In the genomic region with DNA sequence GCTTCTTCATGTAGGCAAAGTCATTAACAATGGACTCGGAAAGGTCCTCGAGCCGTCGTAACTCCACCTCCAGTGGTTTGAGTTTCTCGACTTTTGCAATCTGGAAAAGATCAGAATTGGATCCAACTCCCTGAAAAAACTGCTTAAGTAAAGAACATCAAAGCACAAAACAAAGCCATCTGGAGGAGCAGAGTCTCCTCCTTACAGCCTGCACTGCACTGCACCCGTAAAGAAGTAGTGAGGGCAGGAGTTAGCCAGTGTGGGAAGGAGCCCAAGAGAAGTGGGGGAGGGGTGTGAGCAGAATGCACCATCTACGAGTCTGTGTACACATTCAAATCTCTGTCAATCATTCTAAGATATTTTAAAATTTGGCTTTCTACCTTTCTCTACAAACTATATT, we compare ENCODE assay signal across 19 mouse cellular contexts. TPM values are rescaled to one million over a fixed set of nuclear protein-coding genes. Genes with fewer than 3 reads are reported as not detected.
DNase-seq lines count a peak whose midpoint lies in the region; ATAC-seq and TF ChIP-seq lines count a peak whose summit lies in the region.
"Had no signal": no experiment of that assay in that cellular context is flagged by ENCODE, and none has a peak within 500 bp of the region (broad histone marks: within the 10 kb centered on the region; RNA-seq: fewer than 3 reads in every experiment).

No protein-coding gene starts in this region.

- WGBS in limb, embryonic 12.5 days, result 24% methylated on average over 7 of the region's 7 CpGs
- 48% methylated on average over 7 of the region's 7 CpGs for WGBS in limb, embryonic 10.5 days
- WGBS in embryonic facial prominence, embryonic 13.5 days, result 34% methylated on average over 7 of the region's 7 CpGs
- 28% methylated on average over 7 of the region's 7 CpGs for WGBS in limb, embryonic 13.5 days
- WGBS in forebrain, embryonic 14.5 days, result 84% methylated on average over 7 of the region's 7 CpGs
- 66% methylated on average over 7 of the region's 7 CpGs for WGBS in heart, adult 2 months

- H3K36me3 ChIP-seq in limb, embryonic 12.5 days, result peaks cover 42% of the 10 kb centered on the region
- H3K36me3 ChIP-seq in limb, embryonic 10.5 days, result peaks cover 61% of the 10 kb centered on the region
- peaks cover 20% of the 10 kb centered on the region for H3K36me3 ChIP-seq in embryonic facial prominence, embryonic 13.5 days
- peaks cover 48% of the 10 kb centered on the region for H3K36me3 ChIP-seq in limb, embryonic 13.5 days
- peaks cover 32% of the 10 kb centered on the region for H3K36me3 ChIP-seq in forebrain, embryonic 14.5 days (ENCODE audit: control insufficient read depth, insufficient read depth, low read length)
- H3K36me3 ChIP-seq in heart, adult 2 months (ENCODE audit: control insufficient read depth, insufficient read depth, low read length), result peaks cover 27% of the 10 kb centered on the region

- no peak for TF ChIP-seq POLR2A in heart, adult 2 months (IDR thresholded peaks at IDR 0.05; ENCODE audit: insufficient read depth, low read depth, low read length)

- intact Hi-C loops in heart, adult 2 months (cut with DNase I), result loop anchor here (5.0 to 10.0 kb wide), 2 partner anchors 303 to 481 kb away; partner anchors contain the start of genes Erg28 and Ttll5

- 0 out of 2 replicates have a peak overlapping the region, but pooled peaks have one; percentile 13 for H3K27ac ChIP-seq in limb, embryonic 12.5 days
- no peak overlapping the region for H3K27ac ChIP-seq in limb, embryonic 10.5 days
- 0 out of 2 replicates have a peak overlapping the region, but pooled peaks have one; percentile 3 for H3K27ac ChIP-seq in embryonic facial prominence, embryonic 13.5 days
- H3K27ac ChIP-seq in limb, embryonic 13.5 days, result no peak overlapping the region
- H3K27ac ChIP-seq in forebrain, embryonic 14.5 days (ENCODE audit: low read depth, low read length), result no peak overlapping the region
- H3K27ac ChIP-seq in heart, adult 2 months, result no peak overlapping the region
- H3K27ac ChIP-seq: forebrain, embryonic 13.5 days; hindbrain, embryonic 10.5 days; hindbrain, embryonic 14.5 days; intestine, embryonic 15.5 days had no signal

- H3K79me2 ChIP-seq in heart, adult 2 months (replicated peaks; ENCODE audit: control insufficient read depth, insufficient read depth, low read length), result no peaks in the 10 kb centered on the region; the same call in 1 of the 2 replicates

- no peak overlapping the region for H3K4me3 ChIP-seq in limb, embryonic 12.5 days (replicated peaks)
- no peak overlapping the region for H3K4me3 ChIP-seq in limb, embryonic 10.5 days
- no peak overlapping the region for H3K4me3 ChIP-seq in embryonic facial prominence, embryonic 13.5 days
- no peak overlapping the region for H3K4me3 ChIP-seq in limb, embryonic 13.5 days
- H3K4me3 ChIP-seq in forebrain, embryonic 14.5 days (ENCODE audit: low read depth, low read length), result no peak overlapping the region
- no peak overlapping the region for H3K4me3 ChIP-seq in heart, adult 2 months
- H3K4me3 ChIP-seq: forebrain, embryonic 13.5 days; heart, embryonic 12.5 days; hindbrain, embryonic 10.5 days; intestine, embryonic 15.5 days had no signal

- TF ChIP-seq CTCF in heart, adult 2 months (IDR thresholded peaks at IDR 0.05), result no peak

- no peak overlapping the region for H3K9ac ChIP-seq in limb, embryonic 12.5 days (replicated peaks)
- no peak overlapping the region for H3K9ac ChIP-seq in embryonic facial prominence, embryonic 13.5 days
- no peak overlapping the region for H3K9ac ChIP-seq in limb, embryonic 13.5 days
- no peak overlapping the region for H3K9ac ChIP-seq in forebrain, embryonic 14.5 days (ENCODE audit: low read length)
- no peak overlapping the region for H3K9ac ChIP-seq in heart, adult 2 months (ENCODE audit: low read depth, low read length)
- H3K9ac ChIP-seq: forebrain, embryonic 13.5 days; heart, embryonic 12.5 days; hindbrain, embryonic 14.5 days; intestine, embryonic 15.5 days had no signal

- no peaks in the 10 kb centered on the region for H3K27me3 ChIP-seq in limb, embryonic 12.5 days
- no peaks in the 10 kb centered on the region for H3K27me3 ChIP-seq in limb, embryonic 10.5 days (ENCODE audit: low read depth, poor library complexity, severe bottlenecking)
- H3K27me3 ChIP-seq in embryonic facial prominence, embryonic 13.5 days, result no peaks in the 10 kb centered on the region
- no peaks in the 10 kb centered on the region for H3K27me3 ChIP-seq in limb, embryonic 13.5 days
- H3K27me3 ChIP-seq in forebrain, embryonic 14.5 days (replicated peaks; ENCODE audit: control insufficient read depth, insufficient read depth, low read length), result no peaks in the 10 kb centered on the region
- H3K27me3 ChIP-seq in heart, adult 2 months (ENCODE audit: control insufficient read depth, insufficient read depth, low read length), result no peaks in the 10 kb centered on the region
- H3K27me3 ChIP-seq: CH12.LX; forebrain, embryonic 13.5 days; heart, embryonic 12.5 days; intestine, embryonic 15.5 days had no signal

- peaks cover 12% of the 10 kb centered on the region for H3K4me1 ChIP-seq in limb, embryonic 12.5 days (replicated peaks)
- peaks cover 16% of the 10 kb centered on the region; the same call in 1 of the 2 replicates for H3K4me1 ChIP-seq in limb, embryonic 10.5 days
- H3K4me1 ChIP-seq in embryonic facial prominence, embryonic 13.5 days, result peaks cover 11% of the 10 kb centered on the region
- H3K4me1 ChIP-seq in limb, embryonic 13.5 days, result peaks cover 17% of the 10 kb centered on the region
- H3K4me1 ChIP-seq in forebrain, embryonic 14.5 days (ENCODE audit: control insufficient read depth, insufficient read depth, low read length), result no peaks in the 10 kb centered on the region
- peaks cover 14% of the 10 kb centered on the region for H3K4me1 ChIP-seq in heart, adult 2 months (ENCODE audit: control insufficient read depth, insufficient read depth, low read length)

- no peaks in the 10 kb centered on the region for H3K9me3 ChIP-seq in limb, embryonic 12.5 days
- no peaks in the 10 kb centered on the region for H3K9me3 ChIP-seq in limb, embryonic 10.5 days (replicated peaks)
- no peaks in the 10 kb centered on the region for H3K9me3 ChIP-seq in embryonic facial prominence, embryonic 13.5 days
- H3K9me3 ChIP-seq in limb, embryonic 13.5 days, result no peaks in the 10 kb centered on the region
- no peaks in the 10 kb centered on the region for H3K9me3 ChIP-seq in forebrain, embryonic 14.5 days (replicated peaks; ENCODE audit: control insufficient read depth, low read length)
- H3K9me3 ChIP-seq: forebrain, embryonic 13.5 days; heart, embryonic 12.5 days; hindbrain, embryonic 10.5 days; intestine, embryonic 15.5 days had no signal

- no peak for TF ChIP-seq EP300 in heart, adult 2 months (IDR thresholded peaks at IDR 0.05; ENCODE audit: insufficient read depth, low read depth, low read length)

- no peak overlapping the region for H3K4me2 ChIP-seq in limb, embryonic 12.5 days
- H3K4me2 ChIP-seq in embryonic facial prominence, embryonic 13.5 days, result 0 out of 2 replicates have a peak overlapping the region, but pooled peaks have one; percentile 19
- H3K4me2 ChIP-seq in limb, embryonic 13.5 days (replicated peaks), result no peak overlapping the region
- H3K4me2 ChIP-seq in forebrain, embryonic 14.5 days (ENCODE audit: low read length), result no peak overlapping the region
- H3K4me2 ChIP-seq: forebrain, embryonic 13.5 days; heart, embryonic 12.5 days; hindbrain, embryonic 14.5 days; intestine, embryonic 15.5 days had no signal

- ATAC-seq in limb, embryonic 12.5 days (ENCODE audit: insufficient number of reproducible peaks, insufficient read depth, low FRiP score, low TSS enrichment, low read depth), result peak; percentile 37; the same call in 1 of the 2 replicates
- no peak for ATAC-seq in embryonic facial prominence, embryonic 13.5 days (ENCODE audit: insufficient number of reproducible peaks, insufficient read depth, low FRiP score, low TSS enrichment, low read depth)
- ATAC-seq in limb, embryonic 13.5 days (ENCODE audit: low FRiP score, low read depth), result peak; percentile 76; the same call in 1 of the 2 replicates
- no peak for ATAC-seq in forebrain, embryonic 14.5 days
- ATAC-seq: forebrain, embryonic 13.5 days; intestine, embryonic 15.5 days had no signal

- DNase-seq in limb, embryonic 10.5 days (ENCODE audit: low spot score), result no peak
- no peak for DNase-seq in forebrain, embryonic 14.5 days (ENCODE audit: low spot score)
- no peak for DNase-seq in heart, adult 2 months
- DNase-seq in ovary, postnatal 36 days (ENCODE audit: low spot score), result no peak
- DNase-seq: adrenal gland, adult 8-10 months; adrenal gland, postnatal 36 days; cerebellum, adult 11-12 months; cerebellum, adult 9-10 months; cerebellum, postnatal 25 days; gastrocnemius, postnatal 10 days had no signal

RNA-seq across cellular contexts. Expression of gene Nek9, which starts 5.1 kb away (rescaled TPM):
- polyA plus RNA-seq in limb, embryonic 12.5 days (2016; fragmentation: Nextera tagmentation; extraction: Ambion mirVana), result 31.1 and 39.1 TPM in 2 replicates
- polyA plus RNA-seq in limb, embryonic 10.5 days (2016; fragmentation: Nextera tagmentation; extraction: Ambion mirVana), result 26.0 and 29.9 TPM in 2 replicates
- polyA plus RNA-seq in embryonic facial prominence, embryonic 13.5 days (2015; fragmentation: Nextera tagmentation; extraction: Ambion mirVana), result 26.4 and 28.7 TPM in 2 replicates
- polyA plus RNA-seq in limb, embryonic 13.5 days (2015; fragmentation: Nextera tagmentation; extraction: Ambion mirVana), result 25.4 and 29.1 TPM in 2 replicates
- 9.5 and 10.4 TPM in 2 replicates for polyA plus RNA-seq in forebrain, embryonic 14.5 days (2014; fragmentation: Nextera tagmentation; extraction: Ambion mirVana)
- 100 to 1,000 TPM; 107 to 116 TPM for total RNA-seq in heart, adult 2 months (2021)
- polyA plus RNA-seq in heart, adult 2 months (2012; rRNA removed), result 41.6 and 74.4 TPM in 2 replicates

RNA-seq across cellular contexts. Expression of gene Tmed10, which starts 30.4 kb away (rescaled TPM):
- 264 and 268 TPM in 2 replicates for polyA plus RNA-seq in limb, embryonic 12.5 days (2016; fragmentation: Nextera tagmentation; extraction: Ambion mirVana)
- 264 and 277 TPM in 2 replicates for polyA plus RNA-seq in limb, embryonic 10.5 days (2016; fragmentation: Nextera tagmentation; extraction: Ambion mirVana)
- polyA plus RNA-seq in embryonic facial prominence, embryonic 13.5 days (2015; fragmentation: Nextera tagmentation; extraction: Ambion mirVana), result 298 and 306 TPM in 2 replicates
- 320 and 322 TPM in 2 replicates for polyA plus RNA-seq in limb, embryonic 13.5 days (2015; fragmentation: Nextera tagmentation; extraction: Ambion mirVana)
- polyA plus RNA-seq in forebrain, embryonic 14.5 days (2014; fragmentation: Nextera tagmentation; extraction: Ambion mirVana), result 194 and 212 TPM in 2 replicates
- 100 to 1,000 TPM; 164 to 186 TPM for total RNA-seq in heart, adult 2 months (2021)
- 108 and 130 TPM in 2 replicates for polyA plus RNA-seq in heart, adult 2 months (2012; rRNA removed)

RNA-seq across cellular contexts. Expression of gene Zc2hc1c, which starts 55.9 kb away (rescaled TPM):
- 0.97 and 1.1 TPM in 2 replicates for polyA plus RNA-seq in limb, embryonic 12.5 days (2016; fragmentation: Nextera tagmentation; extraction: Ambion mirVana)
- 0.68 and 0.91 TPM in 2 replicates for polyA plus RNA-seq in limb, embryonic 10.5 days (2016; fragmentation: Nextera tagmentation; extraction: Ambion mirVana)
- 0.70 and 0.87 TPM in 2 replicates for polyA plus RNA-seq in embryonic facial prominence, embryonic 13.5 days (2015; fragmentation: Nextera tagmentation; extraction: Ambion mirVana)
- polyA plus RNA-seq in limb, embryonic 13.5 days (2015; fragmentation: Nextera tagmentation; extraction: Ambion mirVana), result 1.0 and 1.2 TPM in 2 replicates
- 0.95 and 1.4 TPM in 2 replicates for polyA plus RNA-seq in forebrain, embryonic 14.5 days (2014; fragmentation: Nextera tagmentation; extraction: Ambion mirVana)
- total RNA-seq in heart, adult 2 months (2021), result 1 to 10 TPM; 2.2 to 2.6 TPM
- 1.0 and 1.1 TPM in 2 replicates for polyA plus RNA-seq in heart, adult 2 months (2012; rRNA removed)

RNA-seq across cellular contexts. Expression of gene Acyp1, which starts 56.0 kb away (rescaled TPM):
- polyA plus RNA-seq in limb, embryonic 12.5 days (2016; fragmentation: Nextera tagmentation; extraction: Ambion mirVana), result 58.6 and 62.8 TPM in 2 replicates
- 47.2 and 54.2 TPM in 2 replicates for polyA plus RNA-seq in limb, embryonic 10.5 days (2016; fragmentation: Nextera tagmentation; extraction: Ambion mirVana)
- polyA plus RNA-seq in embryonic facial prominence, embryonic 13.5 days (2015; fragmentation: Nextera tagmentation; extraction: Ambion mirVana), result 43.2 and 45.4 TPM in 2 replicates
- 44.8 and 48.4 TPM in 2 replicates for polyA plus RNA-seq in limb, embryonic 13.5 days (2015; fragmentation: Nextera tagmentation; extraction: Ambion mirVana)
- polyA plus RNA-seq in forebrain, embryonic 14.5 days (2014; fragmentation: Nextera tagmentation; extraction: Ambion mirVana), result 60.3 and 65.9 TPM in 2 replicates
- total RNA-seq in heart, adult 2 months (2021), result 10 to 100 TPM; 19.3 to 20.0 TPM
- 9.7 and 11.0 TPM in 2 replicates for polyA plus RNA-seq in heart, adult 2 months (2012; rRNA removed)

Comparison
In these comparisons a context has a peak if more than half of its experiments do, and no peak if none do; other contexts are left out.
1. H3K27ac ChIP-seq: peak in limb, embryonic 12.5 days (single experiment) and embryonic facial prominence, embryonic 13.5 days (single experiment); none in limb, embryonic 10.5 days (single experiment), limb, embryonic 13.5 days (single experiment), forebrain, embryonic 14.5 days (single experiment) and heart, adult 2 months (single experiment).
2. ATAC-seq: peak in limb, embryonic 12.5 days (single experiment) and limb, embryonic 13.5 days (single experiment); none in embryonic facial prominence, embryonic 13.5 days (single experiment) and forebrain, embryonic 14.5 days (single experiment).